Mouse (Mus musculus): Measurements from ENCODE around the gene Alyref. TPM values are rescaled to one million over a fixed set of nuclear protein-coding genes. Genes with fewer than 3 reads are reported as not detected.
"Not testable (repeated sequence)": the region's sequence is repeated elsewhere in the genome, so short reads cannot be mapped to it uniquely, and the experiment has no call there.

Alyref gene
- total RNA-seq, 2 experiments from 2014 or later = 59.7 to 67.5 TPM

DNA sequence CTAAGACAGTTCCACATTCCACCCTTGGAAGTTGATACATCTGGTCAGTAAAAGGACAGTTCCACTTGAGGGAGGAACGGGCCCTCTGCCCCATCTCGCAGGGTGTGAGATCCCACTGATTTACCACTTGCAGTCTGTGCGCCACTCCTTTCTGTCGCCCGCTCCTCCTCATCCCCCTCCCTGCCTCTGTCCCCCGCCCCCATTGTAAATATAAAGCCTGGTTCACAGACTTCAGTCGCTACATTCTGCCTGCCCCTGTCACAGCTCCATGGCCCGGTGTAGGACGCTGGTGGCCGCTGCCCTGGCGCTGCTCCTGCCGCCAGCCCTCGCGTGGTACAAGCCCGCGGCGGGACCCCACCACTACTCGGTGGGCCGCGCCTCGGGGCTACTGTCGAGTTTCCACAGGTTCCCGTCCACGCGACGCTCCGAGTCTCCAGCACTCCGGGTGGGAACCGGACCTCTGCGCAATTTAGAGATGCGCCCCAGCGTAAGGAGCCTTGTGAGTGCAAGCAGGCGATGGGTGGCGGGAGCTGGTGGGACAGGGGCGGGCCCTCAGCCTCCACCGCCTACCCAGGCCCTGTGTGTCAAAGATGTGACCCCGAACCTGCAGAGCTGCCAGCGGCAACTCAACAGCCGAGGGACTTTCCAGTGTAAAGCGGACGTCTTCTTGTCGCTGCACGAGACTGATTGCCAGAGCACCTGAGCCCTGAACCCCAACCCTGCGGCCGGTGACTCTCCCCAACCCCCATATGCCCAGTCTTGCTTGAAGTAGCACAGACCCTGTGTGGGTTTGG lies 10.3 kb upstream of the Alyref start, which contains the start of gene Npb:
Gene Npb, plus strand, starts transcription at position 237 of the 794 bp plus-strand sequence.
- intact Hi-C loops (cut with DNase I) = no loop called here
- no peak for DNase-seq (ENCODE audit: low spot score in 2 of 2)

DNA sequence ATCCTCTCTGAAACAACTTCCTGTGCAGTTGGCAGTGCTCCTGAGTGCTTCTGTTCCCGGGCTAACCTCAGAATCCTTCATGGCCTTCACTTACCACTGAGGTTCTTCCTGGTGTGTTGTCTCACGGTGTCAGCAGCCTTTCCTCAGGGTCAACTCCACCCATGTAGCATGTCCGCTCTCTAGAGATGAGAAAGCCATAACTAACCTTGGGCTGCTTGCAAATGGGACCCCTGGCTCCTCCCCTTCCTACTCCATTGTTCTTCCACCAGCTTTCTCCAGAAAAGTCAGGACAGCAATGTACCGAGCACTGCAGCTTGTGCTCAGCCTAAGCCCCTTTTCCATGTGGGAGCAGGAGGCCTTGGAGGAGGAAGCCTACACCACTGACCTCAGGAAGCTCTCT lies 8.6 kb upstream of the Alyref start:
- no peak for DNase-seq (ENCODE audit: low spot score in 2 of 2)
- intact Hi-C loops (cut with DNase I) = no loop called here

DNA sequence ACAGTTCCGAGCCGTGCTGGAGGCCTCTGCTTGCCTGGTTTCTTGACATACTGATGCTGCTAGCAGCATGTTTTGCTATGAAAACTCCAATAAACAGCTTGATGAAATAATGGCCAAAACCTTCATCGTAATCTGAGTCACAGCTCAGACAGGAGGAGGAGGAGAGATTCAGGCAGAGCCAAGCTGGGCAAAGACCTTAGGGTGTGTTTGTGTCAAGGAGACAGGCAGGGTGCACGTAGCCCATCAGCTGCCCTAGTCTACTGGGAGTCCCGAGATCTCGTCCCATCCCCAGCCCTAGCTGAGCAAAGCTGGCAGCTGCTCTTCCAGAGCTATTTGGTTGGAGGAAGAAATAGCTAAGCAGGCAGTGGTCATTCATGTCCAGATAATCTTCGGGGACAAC lies 7.5 kb upstream of the Alyref start:
- no peak for DNase-seq (ENCODE audit: low spot score in 2 of 2)
- intact Hi-C loops (cut with DNase I) = no loop called here

GRCm38 (mm10) chr11:120603545-120603944 lies 5.4 kb upstream of the Alyref start:
- DNase-seq (ENCODE audit: low spot score in 2 of 2) = no peak
- intact Hi-C loops (cut with DNase I) = no loop called here

- DNase-seq (ENCODE audit: low spot score in 2 of 2) = no peak
- intact Hi-C loops (cut with DNase I) = no loop called here
Measured at GRCm38 (mm10) chr11:120600716-120601115, 2.6 kb upstream of the Alyref start.

- no peak for DNase-seq (ENCODE audit: low spot score in 2 of 2)
- intact Hi-C loops (cut with DNase I) = no loop called here
Measured at GRCm38 (mm10) chr11:120598990-120599549, 905 bp upstream of the Alyref start.

DNA sequence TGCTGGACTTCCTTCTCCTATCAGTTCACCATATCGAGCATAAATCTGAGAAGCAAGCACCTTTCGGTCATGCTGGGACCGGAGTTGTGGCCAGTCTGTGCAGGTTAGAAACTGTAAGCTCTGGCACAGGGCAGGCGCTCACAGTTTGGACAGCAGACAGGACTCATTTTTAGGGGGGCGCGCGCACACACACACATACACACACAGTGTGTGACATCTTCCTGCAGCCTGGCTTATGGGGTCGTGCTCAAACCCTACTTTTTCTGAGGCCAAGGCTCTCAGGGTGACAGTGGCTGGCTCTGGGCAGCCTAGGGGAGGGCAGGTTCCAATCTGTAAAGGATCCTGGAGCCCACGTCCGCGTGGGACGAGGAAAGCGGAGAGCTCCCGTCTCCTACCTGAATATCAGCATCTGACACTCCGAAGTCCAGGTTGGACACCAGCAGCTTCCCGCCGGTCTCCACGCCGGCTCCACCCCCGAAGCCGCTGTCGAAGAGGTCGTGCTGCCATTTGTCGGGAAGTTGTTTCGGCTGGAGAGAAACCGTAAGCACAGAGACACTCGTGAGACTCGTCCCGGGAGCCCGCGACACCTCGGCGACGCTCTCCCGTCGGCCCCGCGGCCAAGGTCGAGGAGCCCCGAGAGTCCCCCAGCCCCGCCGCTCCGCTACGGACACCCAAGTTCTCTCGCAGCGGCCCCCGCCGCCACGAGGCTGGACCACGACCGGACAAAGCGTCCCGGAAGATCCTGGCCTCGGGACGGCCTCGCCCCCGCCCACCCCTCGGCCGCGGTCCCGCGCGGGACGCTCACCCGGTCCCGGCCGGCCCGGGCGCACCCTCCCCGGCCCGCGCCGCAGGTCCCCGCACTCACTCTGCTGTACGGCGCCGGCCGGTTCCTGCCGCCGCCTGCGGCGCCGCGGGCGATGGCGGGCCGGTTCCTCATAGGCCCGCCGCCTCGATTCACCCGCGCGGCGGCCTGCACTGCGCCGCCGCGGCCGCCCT lies 627 bp downstream of the Alyref start:
- intact Hi-C loops (cut with DNase I) = no loop called here
- DNase-seq (ENCODE audit: low spot score in 2 of 2) = no peak

- DNase-seq (ENCODE audit: low spot score in 2 of 2) = no peak
- intact Hi-C loops (cut with DNase I) = no loop called here
Measured at GRCm38 (mm10) chr11:120588531-120588930, 9.6 kb downstream of the Alyref start.

GRCm38 (mm10) chr11:120583937-120584336 lies 14.2 kb downstream of the Alyref start:
- intact Hi-C loops (cut with DNase I) = no loop called here
- no peak for DNase-seq (ENCODE audit: low spot score in 2 of 2)

- intact Hi-C loops (cut with DNase I); DNase-seq (ENCODE audit: low spot score in 2 of 2): not testable (repeated sequence)
Measured at GRCm38 (mm10) chr11:120582982-120583293, 15.2 kb downstream of the Alyref start.

- no peak for DNase-seq (ENCODE audit: low spot score in 2 of 2)
- intact Hi-C loops (cut with DNase I) = no loop called here
Measured at GRCm38 (mm10) chr11:120582268-120582981, 15.7 kb downstream of the Alyref start.

DNA sequence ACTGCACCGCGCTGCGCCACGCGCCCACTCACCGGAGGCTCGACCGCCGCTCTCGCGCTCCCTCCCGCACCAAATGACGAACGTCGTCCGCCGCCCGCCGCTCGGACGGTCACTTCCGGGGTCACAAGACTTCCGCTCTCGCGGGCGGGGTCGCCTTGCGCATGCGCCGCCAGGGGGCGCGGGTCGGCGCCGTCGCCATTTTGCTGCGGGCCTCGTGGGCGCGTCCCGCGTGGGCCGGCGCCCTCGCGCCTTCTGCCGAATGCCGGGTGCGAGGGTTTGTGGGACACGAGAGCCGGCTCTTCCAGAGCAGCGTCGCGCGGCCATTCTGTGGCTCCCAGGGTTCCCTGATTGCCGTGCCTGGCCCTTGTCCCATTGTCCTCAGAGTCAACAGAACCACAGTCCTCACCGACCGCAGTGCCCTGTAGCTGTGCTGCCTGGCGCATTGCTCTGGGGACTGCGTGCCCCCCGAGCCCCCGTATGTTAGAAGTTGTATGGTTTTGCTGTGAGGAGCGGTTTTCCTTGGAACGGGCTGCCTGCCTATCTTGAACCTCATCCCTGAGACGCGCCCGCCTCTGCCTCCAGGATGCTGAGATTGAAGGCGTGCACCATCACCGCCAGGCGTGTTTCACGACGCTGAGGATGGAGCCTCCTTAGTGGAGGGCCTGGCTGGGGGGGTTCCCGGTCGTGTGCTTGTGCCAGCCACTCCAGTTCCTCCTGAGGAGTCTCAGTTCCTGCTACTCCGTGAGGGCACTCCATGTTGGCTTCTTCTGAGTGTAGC lies 16.5 kb downstream of the Alyref start, which contains the start of gene Arhgdia:
Gene Arhgdia, minus strand, starts transcription at position 135 of the 778 bp plus-strand sequence.
- peak; percentile 93 for DNase-seq (ENCODE audit: low spot score in 2 of 2)
- intact Hi-C loops (cut with DNase I) = loop anchor here (1.0 kb wide), 1 partner anchor 8 kb away; the partner anchor contains the start of gene P4hb

DNA sequence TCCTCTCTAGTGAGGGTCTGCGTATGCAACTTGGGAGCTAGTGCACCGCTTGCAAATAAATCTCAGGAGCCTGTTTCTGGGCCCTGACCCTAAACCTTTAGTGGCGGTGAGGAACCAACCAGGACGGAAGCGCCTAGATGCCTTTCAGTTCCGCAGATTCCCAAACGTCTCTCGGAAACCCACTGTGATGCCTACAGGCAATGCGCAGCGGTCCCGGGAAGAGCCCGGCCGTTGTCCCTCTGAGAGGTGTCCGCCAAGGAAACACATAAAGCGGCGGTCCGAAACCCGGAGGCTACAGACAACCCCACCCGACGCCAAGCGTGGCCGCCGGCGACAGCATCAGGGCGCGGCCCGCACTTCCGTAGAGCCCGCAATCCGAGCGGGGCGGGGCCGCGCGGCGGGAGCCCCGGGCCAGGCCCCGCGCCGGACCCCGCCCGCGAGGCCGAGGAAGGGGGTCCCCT lies 17.3 kb downstream of the Alyref start:
- intact Hi-C loops (cut with DNase I) = loop anchor here (1.0 kb wide), 1 partner anchor 8 kb away; the partner anchor contains the start of gene P4hb
- DNase-seq (ENCODE audit: low spot score in 2 of 2) = peak; percentile 45 to 50

DNA sequence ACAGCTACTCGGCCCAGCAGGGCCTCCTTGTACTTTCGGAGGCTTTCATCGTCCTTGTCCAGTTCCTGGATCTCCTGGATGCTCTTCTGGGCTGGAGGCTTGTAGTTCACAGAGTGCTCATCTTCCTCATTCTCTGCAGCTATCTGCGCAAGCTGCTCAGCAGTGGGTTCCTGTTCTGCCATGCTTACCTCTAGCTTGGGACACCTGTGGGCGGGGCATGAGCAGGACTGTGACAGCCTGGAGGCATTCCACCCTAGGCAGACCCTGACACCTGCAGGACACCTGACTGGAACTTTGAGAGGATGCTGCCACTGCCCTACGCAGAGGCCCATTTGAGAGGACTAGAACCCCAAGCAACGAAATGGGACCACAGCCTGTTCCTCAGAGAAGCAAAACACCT lies 18.0 kb downstream of the Alyref start:
- intact Hi-C loops (cut with DNase I) = no loop called here
- peak in 1 of 2 experiments; percentile 6 for DNase-seq (ENCODE audit: low spot score in 2 of 2)

DNA sequence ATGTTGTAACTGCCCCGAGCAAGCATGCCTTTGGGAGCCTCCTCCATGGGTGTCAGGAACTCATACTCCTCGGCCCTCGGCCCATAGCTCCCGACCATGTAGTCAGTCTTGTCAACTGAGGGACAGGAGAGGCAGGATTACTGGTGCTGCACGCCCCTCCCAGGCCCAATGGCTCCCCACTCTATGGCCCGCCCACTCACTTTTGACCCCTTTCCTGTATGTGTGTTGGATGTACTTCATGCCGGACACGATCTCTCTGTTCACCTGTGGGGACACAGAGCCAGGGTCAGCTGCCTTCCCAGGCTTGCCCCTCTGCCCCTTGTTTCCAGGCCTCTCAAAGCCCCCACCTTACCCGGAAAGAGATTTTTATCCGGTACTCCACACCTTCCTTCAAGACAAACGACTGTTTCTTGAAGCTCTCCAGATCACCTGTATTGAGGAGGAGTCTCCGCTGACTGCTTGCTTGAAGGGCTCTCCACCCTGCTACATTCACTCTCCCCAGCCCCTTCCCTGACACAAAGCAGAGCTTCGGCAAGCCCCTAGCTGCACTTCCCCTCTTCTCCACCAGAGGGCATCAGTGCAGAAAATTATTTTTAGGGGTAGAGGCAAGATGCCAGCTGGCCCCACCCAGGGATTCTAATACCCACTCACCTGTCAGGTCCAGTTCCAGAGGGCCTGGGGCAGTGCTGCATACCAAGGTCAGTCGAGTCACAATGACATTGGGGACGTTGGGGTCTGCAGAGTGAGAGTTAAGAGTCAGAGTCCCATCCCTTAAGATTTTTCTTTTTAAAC lies 18.7 kb downstream of the Alyref start:
- intact Hi-C loops (cut with DNase I) = loop anchor here (10.0 kb wide), 1 partner anchor 95 kb away; the partner anchor contains the start of gene Mrpl12

GRCm38 (mm10) chr11:120578694-120579243 lies 19.4 kb downstream of the Alyref start:
- intact Hi-C loops (cut with DNase I) = loop anchor here (10.0 kb wide), 1 partner anchor 94 kb away; the partner anchor contains the start of gene Mrpl12
- no peak for DNase-seq (ENCODE audit: low spot score in 2 of 2)

More for the DNA sequence above, 18.7 kb downstream of the Alyref start:
- peak; percentile 57 to 66 for DNase-seq (ENCODE audit: low spot score in 2 of 2)

DNA sequence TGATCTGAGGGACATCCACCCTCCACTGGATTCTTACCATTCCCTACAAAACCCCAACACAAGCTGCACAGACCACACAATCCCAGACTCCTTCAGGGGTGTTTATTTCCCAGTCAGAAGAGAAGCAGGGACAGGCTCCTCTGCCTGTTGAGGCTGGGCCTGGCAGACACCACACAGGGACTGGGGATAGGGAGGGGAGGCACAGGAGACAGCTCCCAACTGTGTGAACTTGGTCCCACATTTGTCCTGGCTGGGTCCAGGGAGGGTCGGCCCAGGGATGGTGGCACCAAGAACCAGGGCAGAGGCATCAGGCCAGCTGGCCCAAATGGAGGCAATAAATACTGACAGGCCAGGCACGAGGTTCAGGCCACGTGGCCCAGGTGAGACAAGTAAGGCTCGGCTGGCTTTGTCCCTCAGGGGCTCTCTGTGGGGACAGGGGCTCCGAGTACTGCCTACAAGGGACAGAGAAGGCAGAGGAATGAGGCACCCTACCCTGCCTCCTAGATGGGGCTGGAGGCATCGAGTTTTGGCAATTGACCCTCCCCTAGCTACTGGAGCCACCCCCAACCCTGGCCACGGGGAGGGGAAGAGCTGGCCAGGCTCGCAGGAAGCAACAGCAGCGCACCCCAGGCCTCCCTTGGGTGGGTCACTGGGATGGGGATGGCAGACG lies 20.0 kb downstream of the Alyref start:
- intact Hi-C loops (cut with DNase I) = loop anchor here (10.0 kb wide), 1 partner anchor 93 kb away; the partner anchor contains the start of gene Mrpl12
- no peak for DNase-seq (ENCODE audit: low spot score in 2 of 2)

Data from left cerebral cortex, postnatal 36 days (tissue).